Mouse (Mus musculus) 3T3-L1 (cell line): ENCODE data around the gene Dhrs9.

Experiments
- DNase-seq: peaks from one replicate; pipeline ENCODE4 v3.0.0-alpha.2; 2015; ENCODE audit warnings: low read depth, low spot score

Gene Dhrs9

GRCm38 (mm10) chr2:69418294-69418881, 38.1 kb downstream of the Dhrs9 start:
- DNase-seq = no peak

- DNase-seq = no peak
These were observed 44.6 kb downstream of the Dhrs9 start for GRCm38 (mm10) chr2:69424829-69425228.

- no peak for DNase-seq
These were observed 45.8 kb downstream of the Dhrs9 start for GRCm38 (mm10) chr2:69426081-69426480.

- DNase-seq = no peak
These were observed 46.9 kb downstream of the Dhrs9 start for GRCm38 (mm10) chr2:69427141-69427540.

- DNase-seq = peak; percentile 91
These were observed 47.9 kb downstream of the Dhrs9 start for GRCm38 (mm10) chr2:69428116-69428515.

- no peak for DNase-seq
These were observed 61.4 kb downstream of the Dhrs9 start for GRCm38 (mm10) chr2:69441656-69442055.

GRCm38 (mm10) chr2:69445896-69446472, 65.7 kb downstream of the Dhrs9 start:
- peak; percentile 72 for DNase-seq

- no peak for DNase-seq
These were observed 68.3 kb downstream of the Dhrs9 start for GRCm38 (mm10) chr2:69448581-69448980.

- DNase-seq = no peak
These were observed 70.9 kb downstream of the Dhrs9 start for GRCm38 (mm10) chr2:69451128-69451527.
